ENCODE assay signal across 8 mouse cellular contexts in the genomic region with DNA sequence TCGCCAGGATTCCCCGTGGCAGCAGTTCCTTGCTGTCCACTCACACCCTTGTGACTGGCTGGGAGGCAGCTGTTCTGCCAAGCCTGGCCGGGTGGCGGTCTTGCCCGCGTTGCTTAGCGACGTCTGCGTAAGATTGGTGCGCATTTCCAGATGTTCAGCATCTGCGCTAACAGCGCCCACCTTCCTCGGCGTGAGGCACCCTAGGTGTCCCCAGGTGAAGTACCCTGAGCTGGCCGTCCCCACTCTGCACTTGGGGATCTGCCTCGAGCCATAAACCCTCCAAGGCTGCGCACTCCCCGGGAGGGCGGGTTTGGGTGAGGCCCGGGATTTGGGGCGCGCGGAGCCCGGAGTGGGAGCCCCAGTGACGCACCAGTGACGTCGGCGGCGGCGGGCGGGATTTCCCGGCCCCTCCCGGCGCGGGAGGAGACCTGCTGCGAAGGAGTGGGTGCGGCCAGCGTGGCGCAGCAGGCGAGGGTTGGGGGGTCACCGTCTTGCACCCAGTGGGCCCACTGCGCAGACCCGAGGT. TPM values are rescaled to one million over a fixed set of nuclear protein-coding genes. Genes with fewer than 3 reads are reported as not detected.
A peak's percentile ranks its signal among the peaks of the same experiment; 100 is the strongest.
DNase-seq lines count a peak whose midpoint lies in the region; ATAC-seq and TF ChIP-seq lines count a peak whose summit lies in the region.

A gene (plus strand): TSS at position 166 of the 526 bp plus-strand sequence.

- H3K4me1 ChIP-seq in cerebellum, adult 2 months (ENCODE audit: control insufficient read depth, insufficient read depth, low read length): no peaks in the 10 kb centered on the region
- peaks cover 19% of the 10 kb centered on the region for H3K4me1 ChIP-seq in hindbrain, embryonic 14.5 days (replicated peaks; ENCODE audit: control insufficient read depth, insufficient read depth, low read length)

- peak within 1 kb of the TSS; percentile 48 for H3K4me3 ChIP-seq in cerebellum, adult 2 months (replicated peaks; ENCODE audit: insufficient read depth, low read depth, low read length)
- H3K4me3 ChIP-seq in hindbrain, embryonic 14.5 days (replicated peaks; ENCODE audit: low read length): peak within 1 kb of the TSS; percentile 73

- TF ChIP-seq POLR2A in cerebellum, adult 2 months (IDR thresholded peaks at IDR 0.05; ENCODE audit: borderline replicate concordance, insufficient read depth, low read length): no peak

- peak within 1 kb of the TSS; percentile 78 for H3K9ac ChIP-seq in hindbrain, embryonic 14.5 days

- ATAC-seq in hindbrain, embryonic 14.5 days (ENCODE audit: low FRiP score): peak; percentile 82

- H3K36me3 ChIP-seq in hindbrain, embryonic 14.5 days (replicated peaks; ENCODE audit: control insufficient read depth, insufficient read depth): no peaks in the 10 kb centered on the region

- no peak for TF ChIP-seq CTCF in cerebellum, adult 2 months (IDR thresholded peaks at IDR 0.05; ENCODE audit: borderline replicate concordance, insufficient read depth, low read depth, low read length)

- H3K27ac ChIP-seq in cerebellum, adult 2 months (ENCODE audit: insufficient read depth, low read length): no peak within 1 kb of the TSS
- peak within 1 kb of the TSS; percentile 61 for H3K27ac ChIP-seq in hindbrain, embryonic 14.5 days

- WGBS in cerebellum, adult 2 months: 1% methylated on average over 42 of the region's 43 CpGs
- WGBS in hindbrain, embryonic 14.5 days: 0% methylated on average over 38 of the region's 43 CpGs

- no peaks in the 10 kb centered on the region for H3K27me3 ChIP-seq in cerebellum, adult 2 months (ENCODE audit: control insufficient read depth, insufficient read depth, low read length)
- peaks cover 23% of the 10 kb centered on the region for H3K27me3 ChIP-seq in hindbrain, embryonic 14.5 days (ENCODE audit: control insufficient read depth, insufficient read depth, low read length)

- H3K4me2 ChIP-seq in hindbrain, embryonic 14.5 days (replicated peaks): peak within 1 kb of the TSS; percentile 84

- H3K9me3 ChIP-seq in hindbrain, embryonic 14.5 days (ENCODE audit: control insufficient read depth, low read length): no peaks in the 10 kb centered on the region

- peak; percentile 42 for DNase-seq in Muller cell, postnatal 12 days (ENCODE audit: inconsistent ontology term)
- DNase-seq in cerebellum, adult 2 months: peak; percentile 32 to 38
- DNase-seq in frontal cortex, adult 2 months (ENCODE audit: extremely low spot score in 1 of 2, low spot score in 1 of 2): peak in 1 of 2 experiments; percentile 83
- DNase-seq in hindbrain, embryonic 14.5 days (ENCODE audit: low spot score): peak; percentile 67
- DNase-seq in left cerebral cortex, adult 8-10 months (ENCODE audit: low spot score in 2 of 2): peak; percentile 66 to 70
- DNase-seq in lung, postnatal 36 days: peak; percentile 24
- peak; percentile 45 for DNase-seq in retina, embryonic 14.5 days (ENCODE audit: low spot score)
- DNase-seq in spleen, adult 12 weeks (ENCODE audit: low spot score): no peak

RNA-seq across cellular contexts. Expression of the gene that starts here (rescaled TPM):
- 14.2 and 17.4 TPM in 2 replicates for polyA plus RNA-seq in cerebellum, adult 2 months (2012; rRNA removed)
- 264 and 296 TPM in 2 replicates for polyA plus RNA-seq in frontal cortex, adult 2 months (2012; rRNA removed)
- polyA plus RNA-seq in hindbrain, embryonic 14.5 days (2014; fragmentation: Nextera tagmentation; extraction: Ambion mirVana): 75.6 and 113 TPM in 2 replicates
- total RNA-seq in left cerebral cortex, adult 8-10 months (2022): 10 to 100 TPM; 36.5 to 53.6 (median 42.8) TPM
